ENCODE assay signal across 25 mouse cellular contexts in genomic region chr8:105331469-105331868, GRCm38 (mm10). TPM values are rescaled to one million over a fixed set of nuclear protein-coding genes. Genes with fewer than 3 reads are reported as not detected.
DNase-seq lines count a peak whose midpoint lies in the region; ATAC-seq and TF ChIP-seq lines count a peak whose summit lies in the region.
"Had no signal": no experiment of that assay in that cellular context is flagged by ENCODE, and none has a peak within 500 bp of the region (broad histone marks: within the 10 kb centered on the region; RNA-seq: fewer than 3 reads in every experiment).

No protein-coding gene starts in this region.

- no peak for TF ChIP-seq CTCF in E14TG2a.4 (conservative IDR thresholded peaks at IDR 0.05; ENCODE audit: low read length)

- H3K4me3 ChIP-seq in megakaryocyte, embryonic 14.5 days (replicated peaks), result peak overlapping the region; percentile 31
- H3K4me3 ChIP-seq in E14TG2a.4 (replicated peaks; ENCODE audit: low read length), result 0 out of 2 replicates have a peak overlapping the region, but pooled peaks have one; percentile 29
- H3K4me3 ChIP-seq in myocyte, result no peak overlapping the region
- H3K4me3 ChIP-seq: forebrain, embryonic 10.5 days; forebrain, embryonic 13.5 days; heart, adult 2 months; heart, embryonic 10.5 days; heart, embryonic 13.5 days; hindbrain, embryonic 12.5 days; hindbrain, embryonic 15.5 days had no signal

- peak; percentile 92 for DNase-seq in heart, adult 11 months
- no peak for DNase-seq in heart, postnatal 4 days
- no peak for DNase-seq in adipocyte (ENCODE audit: low spot score)
- DNase-seq: adrenal gland, postnatal 10 days; adrenal gland, postnatal 36 days; B cell, adult 2 months; cerebellum, adult 18-20 months; cerebellum, adult 9-10 months; cerebellum, postnatal 14 days; gastrocnemius, postnatal 14 days; heart, adult 2 months; heart, postnatal 14 days had no signal

- H3ac ChIP-seq in myocyte (ENCODE audit: control insufficient read depth, insufficient read length), result no peak overlapping the region

- peak; percentile 37 for TF ChIP-seq POLR2A in myocyte (IDR thresholded peaks at IDR 0.05; ENCODE audit: insufficient read length, low read depth)

- H3K4me2 ChIP-seq in myocyte (ENCODE audit: low read depth), result no peak overlapping the region
- H3K4me2 ChIP-seq: forebrain, embryonic 13.5 days; heart, embryonic 13.5 days; hindbrain, embryonic 12.5 days; hindbrain, embryonic 15.5 days had no signal

- no peaks in the 10 kb centered on the region for H3K27me3 ChIP-seq in megakaryocyte, embryonic 14.5 days (replicated peaks)
- H3K27me3 ChIP-seq in E14TG2a.4 (ENCODE audit: insufficient read depth, low read length) (no peaks in the 10 kb centered on the region), myocyte (ENCODE audit: control insufficient read depth, insufficient read depth, insufficient read length) (no peaks in the 10 kb centered on the region)
- H3K27me3 ChIP-seq: CH12.LX; forebrain, embryonic 13.5 days; heart, embryonic 13.5 days; hindbrain, embryonic 12.5 days; hindbrain, embryonic 15.5 days had no signal

- H3K36me3 ChIP-seq in megakaryocyte, embryonic 14.5 days (replicated peaks; ENCODE audit: low read length), result peaks cover 92% of the 10 kb centered on the region
- H3K36me3 ChIP-seq in E14TG2a.4 (ENCODE audit: insufficient read depth, low read length) (peaks cover 81% of the 10 kb centered on the region), myocyte (ENCODE audit: control insufficient read depth, insufficient read depth) (peaks cover 41% of the 10 kb centered on the region)

- H3K79me2 ChIP-seq in myocyte (ENCODE audit: control insufficient read depth, insufficient read depth), result peaks cover 18% of the 10 kb centered on the region

- H3K9me3 ChIP-seq in megakaryocyte, embryonic 14.5 days, result no peaks in the 10 kb centered on the region
- H3K9me3 ChIP-seq in E14TG2a.4 (ENCODE audit: low read length), result no peaks in the 10 kb centered on the region
- H3K9me3 ChIP-seq: forebrain, embryonic 10.5 days; forebrain, embryonic 13.5 days; heart, embryonic 10.5 days; heart, embryonic 13.5 days; hindbrain, embryonic 12.5 days; hindbrain, embryonic 15.5 days had no signal

- no peak for ATAC-seq in megakaryocyte, adult 5-6 weeks (ENCODE audit: poor library complexity, severe bottlenecking)
- ATAC-seq: activated CD4-positive, CD25-positive, alpha-beta regulatory T cell, adult 4 months; forebrain, embryonic 13.5 days; forebrain, embryonic 16.5 days had no signal

- peaks cover 89% of the 10 kb centered on the region for H3K4me1 ChIP-seq in megakaryocyte, embryonic 14.5 days
- H3K4me1 ChIP-seq in E14TG2a.4 (replicated peaks; ENCODE audit: low read depth, low read length), result peaks cover 78% of the 10 kb centered on the region

TF ChIP-seq in myocyte, 11 proteins besides CTCF, POLR2A, EP300 and RAD21:
- TF ChIP-seq CEBPB (IDR thresholded peaks at IDR 0.05; ENCODE audit: insufficient read depth, poor library complexity, severe bottlenecking), result no peak
- TF ChIP-seq POLR2AphosphoS2 (IDR thresholded peaks at IDR 0.05; ENCODE audit: insufficient read length, low read depth), result no peak
- TF ChIP-seq TCF3 (IDR thresholded peaks at IDR 0.05; ENCODE audit: insufficient read length, low read depth), result no peak
- TF ChIP-seq MYOD1 (IDR thresholded peaks at IDR 0.05; ENCODE audit: control insufficient read depth in 1 of 3, insufficient read length in 2 of 3, low read depth in 2 of 3), result no peak
- no peak for TF ChIP-seq SRF (IDR thresholded peaks at IDR 0.05; ENCODE audit: control insufficient read depth, insufficient read length, low read depth)
TF ChIP-seq in myocyte: peak in this region for 0.

RNA-seq across cellular contexts. Expression of gene Tmem208, which starts 5.3 kb away (rescaled TPM):
- 10 to 100 TPM; 29.8 to 32.3 TPM for total RNA-seq in heart, postnatal 4 days (2021)
- 61.6 and 71.6 TPM in 2 replicates for polyA plus RNA-seq in megakaryocyte, embryonic 14.5 days (2012; ENCODE audit: insufficient read depth, low replicate concordance)
- 65.7 and 72.3 TPM in 2 replicates for total RNA-seq in megakaryocyte, adult 5-6 weeks (2015)
- total RNA-seq in megakaryocyte, adult 5-6 weeks (2017), result 33.0 and 40.9 TPM in 2 replicates
- 109 TPM for polyA plus RNA-seq in myocyte (2012; fragmentation: generic; extraction: Trizol)

RNA-seq across cellular contexts. Expression of gene Lrrc29, which starts 5.4 kb away (rescaled TPM):
- 1 to 10 TPM; 2.5 to 2.7 TPM for total RNA-seq in heart, postnatal 4 days (2021)
- polyA plus RNA-seq in megakaryocyte, embryonic 14.5 days (2012; ENCODE audit: insufficient read depth, low replicate concordance), result 13.0 and 15.5 TPM in 2 replicates
- 0.89 and 1.8 TPM in 2 replicates for total RNA-seq in megakaryocyte, adult 5-6 weeks (2015)
- total RNA-seq in megakaryocyte, adult 5-6 weeks (2017), result 1.7 and 3.1 TPM in 2 replicates
- 1.8 TPM for polyA plus RNA-seq in myocyte (2012; fragmentation: generic; extraction: Trizol)

RNA-seq across cellular contexts. Expression of gene Fhod1, which starts 16.3 kb away (rescaled TPM):
- 10 to 100 TPM in 1 of 2 experiments, 1 to 10 TPM in 1; 9.0 to 10.4 TPM for total RNA-seq in heart, postnatal 4 days (2021)
- 78.6 and 155 TPM in 2 replicates for polyA plus RNA-seq in megakaryocyte, embryonic 14.5 days (2012; ENCODE audit: insufficient read depth, low replicate concordance)
- total RNA-seq in megakaryocyte, adult 5-6 weeks (2015), result 10.9 and 12.6 TPM in 2 replicates
- total RNA-seq in megakaryocyte, adult 5-6 weeks (2017), result 5.1 and 7.2 TPM in 2 replicates
- polyA plus RNA-seq in myocyte (2012; fragmentation: generic; extraction: Trizol), result 19.0 TPM

RNA-seq across cellular contexts. Expression of gene Slc9a5, which starts 17.2 kb away (rescaled TPM):
- total RNA-seq in heart, postnatal 4 days (2021), result 1 to 10 TPM; 3.3 to 3.5 TPM
- 4.1 and 16.4 TPM in 2 replicates for polyA plus RNA-seq in megakaryocyte, embryonic 14.5 days (2012; ENCODE audit: insufficient read depth, low replicate concordance)
- total RNA-seq in megakaryocyte, adult 5-6 weeks (2015), result 0.56 and 0.87 TPM in 2 replicates
- total RNA-seq in megakaryocyte, adult 5-6 weeks (2017), result 0.73 and 0.77 TPM in 2 replicates
- 6.2 TPM for polyA plus RNA-seq in myocyte (2012; fragmentation: generic; extraction: Trizol)

RNA-seq across cellular contexts. Expression of gene Elmo3, which starts 26.1 kb away (rescaled TPM):
- total RNA-seq in heart, postnatal 4 days (2021), result 1 to 10 TPM; 1.5 to 2.1 TPM
- polyA plus RNA-seq in megakaryocyte, embryonic 14.5 days (2012; ENCODE audit: insufficient read depth, low replicate concordance), result 0.63 TPM in 1 of 2 replicates, not detected in the other
- 0.46 and 0.58 TPM in 2 replicates for total RNA-seq in megakaryocyte, adult 5-6 weeks (2015)
- 0.20 and 0.51 TPM in 2 replicates for total RNA-seq in megakaryocyte, adult 5-6 weeks (2017)
- 0.92 TPM for polyA plus RNA-seq in myocyte (2012; fragmentation: generic; extraction: Trizol)
